Mouse (Mus musculus): Measurements from ENCODE around the gene Nyap1.

DNA sequence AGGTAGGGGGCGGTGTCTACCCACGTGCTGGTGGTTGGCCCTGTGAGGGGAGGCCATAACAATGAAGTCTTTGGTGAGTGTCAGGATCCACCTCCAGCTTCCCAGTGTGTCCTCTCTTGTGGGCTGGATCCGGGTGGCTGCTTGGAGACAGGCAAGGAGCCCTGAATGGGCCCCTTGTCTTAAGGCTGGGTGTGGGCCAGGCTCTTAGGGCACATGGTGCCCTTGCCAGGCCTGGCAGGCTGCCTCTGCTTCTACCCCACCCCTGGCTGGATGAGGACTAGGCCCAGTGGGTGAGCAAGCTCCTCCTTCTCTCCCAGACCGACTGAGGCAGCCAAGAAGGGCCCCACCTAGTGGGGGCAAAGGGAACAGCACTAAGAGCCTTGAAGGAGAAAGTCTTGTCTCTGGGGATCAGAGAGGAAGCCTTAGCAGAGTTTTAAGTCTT is 18.6 kb upstream of the Nyap1 start:
- TF ChIP-seq GATA1 (IDR thresholded peaks at IDR 0.05; ENCODE audit: low read length): no peak
- no peak for TF ChIP-seq TAL1 (IDR thresholded peaks at IDR 0.05; ENCODE audit: low read length)

Data from erythroblast, embryonic 14.5 days (primary cell).